Mouse (Mus musculus): Measurements from ENCODE around the gene Zfp358.

Zfp358 gene

GRCm38 (mm10) chr8:3500235-3501090, 7.5 kb downstream of the Zfp358 start, which contains the start of gene Mcoln1:
Gene Mcoln1, plus strand, starts transcription at chr8:3500457.
- DNase-seq: peak; percentile 98

GRCm38 (mm10) chr8:3502217-3502616, 9.3 kb downstream of the Zfp358 start:
- DNase-seq: no peak

GRCm38 (mm10) chr8:3507979-3508754, 15.2 kb downstream of the Zfp358 start:
- no peak for DNase-seq

GRCm38 (mm10) chr8:3514681-3515247, 21.8 kb downstream of the Zfp358 start:
- DNase-seq: peak; percentile 47

- DNase-seq: peak; percentile 88
Observed at GRCm38 (mm10) chr8:3515260-3515671, 22.3 kb downstream of the Zfp358 start, which contains the start of gene Pnpla6. Gene Pnpla6, plus strand, starts transcription at chr8:3515384.

GRCm38 (mm10) chr8:3515771-3516417, 23.0 kb downstream of the Zfp358 start:
- DNase-seq: no peak

DNA sequence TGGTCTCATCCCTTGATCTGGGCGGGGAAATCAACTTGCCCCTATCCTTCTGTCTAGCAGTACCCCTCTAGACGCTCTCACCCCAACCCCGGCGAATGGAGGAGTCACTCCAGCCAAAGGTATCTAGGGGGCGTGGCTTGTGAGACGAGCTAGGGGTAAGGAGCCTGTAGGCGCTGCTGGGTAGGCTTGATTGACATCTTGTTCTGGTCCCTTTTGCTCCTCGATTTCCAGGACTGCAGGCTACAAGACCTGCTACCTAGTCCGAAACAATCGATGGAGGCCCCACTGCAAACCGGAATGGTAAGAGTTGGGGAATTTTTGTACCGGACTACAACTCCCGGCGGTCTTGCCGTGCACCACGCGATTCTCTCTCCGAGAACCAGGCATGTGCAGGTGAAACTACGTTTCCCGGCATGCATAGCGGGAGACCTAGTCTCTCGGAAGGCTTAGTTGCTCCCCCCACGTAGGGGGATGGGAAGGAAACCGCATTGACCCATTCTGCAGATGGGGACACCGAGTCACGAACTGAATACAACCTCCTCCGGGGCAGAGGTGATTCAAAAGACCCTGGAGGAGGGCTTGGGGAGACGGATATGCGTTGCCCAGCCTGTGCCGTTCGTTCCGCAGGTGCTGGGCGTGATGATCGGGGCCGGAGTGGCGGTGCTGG, 23.6 kb downstream of the Zfp358 start:
- DNase-seq: peak; percentile 94

DNA sequence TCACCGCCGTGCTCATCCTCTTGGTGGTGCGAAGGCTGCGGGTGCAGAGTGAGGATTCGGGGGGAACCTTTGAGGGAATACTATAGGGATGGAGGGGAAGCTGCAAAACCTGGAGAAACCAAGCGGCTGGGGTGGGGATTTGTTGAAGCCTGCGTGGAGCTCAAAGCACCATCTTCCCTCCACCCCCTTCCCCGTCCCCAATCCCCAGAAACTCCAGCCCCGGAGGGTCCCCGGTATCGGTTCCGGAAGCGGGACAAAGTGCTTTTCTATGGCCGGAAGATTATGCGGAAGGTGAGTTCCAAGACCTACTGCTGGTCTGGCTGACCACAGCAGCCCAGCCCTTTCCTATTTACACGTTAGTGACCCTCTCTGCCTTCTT, 24.2 kb downstream of the Zfp358 start:
- DNase-seq: no peak

DNA sequence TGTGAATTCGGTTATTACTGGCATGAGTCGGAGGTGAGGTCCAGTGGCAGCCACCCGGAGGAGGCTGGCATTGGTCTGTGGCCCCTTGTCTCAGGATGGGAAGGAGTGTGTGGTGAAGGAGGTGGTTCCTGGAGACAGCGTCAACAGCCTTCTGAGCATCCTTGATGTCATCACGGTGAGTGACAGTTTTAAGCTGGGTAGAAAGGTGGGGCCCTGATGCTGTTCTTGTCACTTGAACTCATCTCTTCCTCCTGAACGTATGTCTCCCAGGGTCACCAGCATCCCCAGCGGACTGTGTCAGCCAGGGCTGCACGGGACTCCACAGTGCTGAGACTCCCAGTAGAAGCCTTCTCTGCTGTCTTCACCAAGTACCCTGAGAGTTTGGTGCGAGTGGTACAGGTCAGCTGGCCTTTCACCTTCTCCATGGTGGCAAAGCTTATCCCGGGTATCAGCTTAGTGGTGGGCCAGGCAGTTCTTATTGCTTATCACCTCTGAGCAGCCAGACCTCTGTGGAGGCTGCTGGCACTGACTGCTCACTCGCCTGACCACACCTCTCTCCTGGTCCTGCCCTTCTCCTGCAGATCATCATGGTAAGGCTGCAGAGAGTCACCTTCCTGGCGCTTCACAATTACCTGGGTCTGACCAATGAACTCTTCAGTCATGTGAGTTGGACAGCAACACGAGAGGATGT, 29.2 kb downstream of the Zfp358 start:
- DNase-seq: no peak

DNA sequence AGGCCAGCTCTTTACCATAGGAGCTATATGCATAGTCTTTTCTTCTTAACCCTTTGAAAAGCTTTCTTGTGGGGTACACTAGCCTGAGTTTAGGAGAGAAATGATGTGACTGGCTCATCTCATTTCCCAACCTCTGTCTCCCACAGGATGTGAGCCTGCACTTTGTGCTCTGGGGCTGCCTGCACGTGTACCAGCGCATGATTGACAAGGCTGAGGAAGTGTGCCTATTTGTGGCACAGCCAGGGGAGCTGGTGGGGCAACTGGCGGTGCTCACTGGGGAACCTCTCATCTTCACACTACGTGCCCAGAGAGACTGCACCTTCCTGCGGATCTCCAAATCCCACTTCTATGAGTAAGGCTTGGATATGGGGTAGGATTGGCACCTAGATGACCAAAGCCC, 37.9 kb downstream of the Zfp358 start:
- no peak for DNase-seq

DNA sequence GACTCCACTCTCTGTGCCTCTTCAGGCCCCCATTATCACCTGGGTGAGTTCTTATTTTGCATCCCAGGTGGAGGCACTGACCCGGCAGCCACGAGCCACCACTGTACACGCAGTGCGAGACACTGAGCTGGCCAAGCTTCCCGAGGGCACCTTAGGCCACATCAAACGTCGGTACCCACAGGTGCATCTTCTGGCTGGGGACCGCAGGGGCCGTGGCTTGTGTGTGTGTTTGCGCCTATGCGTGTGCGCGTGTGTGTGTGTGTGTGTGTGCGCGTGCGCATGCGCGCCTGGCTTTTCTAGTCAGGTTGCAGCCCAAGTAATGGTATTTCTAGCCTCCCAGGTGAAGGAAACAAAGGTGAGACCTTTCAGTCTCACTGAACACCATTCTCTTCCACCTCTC, 39.0 kb downstream of the Zfp358 start:
- no peak for DNase-seq

DNA sequence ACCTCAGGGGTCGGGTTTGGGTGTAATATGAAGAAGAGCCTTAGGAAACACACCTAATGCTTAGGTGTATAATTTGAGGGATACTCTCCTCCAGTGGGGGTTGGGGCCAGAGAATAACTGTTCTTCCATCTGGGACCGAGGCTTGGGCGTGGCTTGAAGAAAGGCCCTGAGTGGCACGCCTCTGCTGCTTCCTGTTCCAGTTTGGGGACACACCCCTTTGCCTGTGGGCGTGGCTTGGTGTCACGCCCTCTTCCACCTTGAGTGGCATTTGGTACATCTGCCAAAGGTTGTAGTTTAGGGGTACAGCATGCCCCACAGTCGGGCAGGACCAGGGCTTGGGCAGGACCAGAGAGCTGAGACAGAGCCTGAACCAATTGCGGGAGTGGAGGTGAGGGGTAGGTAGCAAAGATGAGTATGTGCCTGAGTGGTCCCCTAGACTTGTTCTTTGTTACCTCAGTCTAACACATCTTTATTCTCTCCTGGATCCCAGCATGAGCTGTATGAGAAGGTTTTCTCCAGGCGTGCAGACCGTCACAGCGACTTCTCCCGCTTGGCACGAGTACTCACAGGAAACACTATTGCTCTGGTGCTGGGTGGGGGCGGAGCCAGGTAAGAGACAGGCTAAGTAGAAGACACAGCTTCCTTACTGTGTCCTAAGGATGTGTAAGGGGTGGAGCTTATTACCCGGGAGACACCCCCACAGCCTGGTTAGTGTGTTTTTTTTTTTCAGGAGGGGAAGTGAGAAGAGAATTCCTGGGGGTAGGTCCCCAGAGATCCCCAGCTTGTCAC, 43.3 kb downstream of the Zfp358 start:
- no peak for DNase-seq

- DNase-seq: no peak
Observed at GRCm38 (mm10) chr8:3536940-3537339, 44.0 kb downstream of the Zfp358 start.

GRCm38 (mm10) chr8:3537666-3538065, 44.7 kb downstream of the Zfp358 start:
- DNase-seq: no peak

DNA sequence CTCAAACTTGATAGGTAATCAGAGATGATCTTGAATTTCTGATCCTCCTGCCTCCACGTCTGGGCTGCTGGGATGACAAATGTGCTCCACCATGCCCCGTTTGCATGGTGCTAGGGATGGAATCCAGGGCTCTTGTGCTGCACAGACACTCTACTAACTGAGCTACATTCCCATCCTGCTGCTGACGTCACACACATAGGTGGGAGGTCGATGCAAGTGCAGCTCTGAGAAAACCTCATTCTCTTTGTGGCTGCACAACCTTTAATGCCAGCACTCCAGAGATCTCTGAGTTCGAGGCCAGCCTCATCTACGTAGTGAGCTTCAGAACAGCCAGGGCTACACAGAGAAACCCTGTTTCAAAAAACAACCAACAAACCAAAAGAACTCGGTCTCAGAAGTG, 46.2 kb downstream of the Zfp358 start:
- DNase-seq: no peak

GRCm38 (mm10) chr8:3540076-3540475, 47.1 kb downstream of the Zfp358 start:
- no peak for DNase-seq

- DNase-seq: no peak
Observed at GRCm38 (mm10) chr8:3546511-3546910, 53.6 kb downstream of the Zfp358 start.
